Mouse (Mus musculus): ENCODE measurements around the gene Fra10ac1. TPM values are rescaled to one million over a fixed set of nuclear protein-coding genes. Genes with fewer than 3 reads are reported as not detected.

The Fra10ac1 gene
- total RNA-seq, 2 experiments from 2014 or later, result 2.1 to 6.1 TPM

Other genes starting within 250 kb of the Fra10ac1 start
- gene Myof, start 180.6 kb downstream of the Fra10ac1 start, total RNA-seq (2015; ENCODE audit: low replicate concordance), result 0.84 and 1.8 TPM in 2 replicates
- 2.0 and 4.5 TPM in 2 replicates for gene Myof, start 180.6 kb downstream of the Fra10ac1 start, total RNA-seq (2017; ENCODE audit: low replicate concordance)
- gene Cep55, start 169.1 kb downstream of the Fra10ac1 start, total RNA-seq (2015; ENCODE audit: low replicate concordance), result 1.7 and 9.7 TPM in 2 replicates
- 1.9 and 8.8 TPM in 2 replicates for gene Cep55, start 169.1 kb downstream of the Fra10ac1 start, total RNA-seq (2017; ENCODE audit: low replicate concordance)
- gene Ffar4, start 127.1 kb downstream of the Fra10ac1 start, total RNA-seq (2015; ENCODE audit: low replicate concordance), result not detected in 2 replicates
- gene Ffar4, start 127.1 kb downstream of the Fra10ac1 start, total RNA-seq (2017; ENCODE audit: low replicate concordance), result not detected in 2 replicates
- gene Rbp4, start 98.9 kb downstream of the Fra10ac1 start, total RNA-seq (2015; ENCODE audit: low replicate concordance), result not detected in 2 replicates
- not detected in 2 replicates for gene Rbp4, start 98.9 kb downstream of the Fra10ac1 start, total RNA-seq (2017; ENCODE audit: low replicate concordance)
- not detected in 2 replicates for gene Pde6c, start 91.4 kb downstream of the Fra10ac1 start, total RNA-seq (2015; ENCODE audit: low replicate concordance)
- gene Pde6c, start 91.4 kb downstream of the Fra10ac1 start, total RNA-seq (2017; ENCODE audit: low replicate concordance), result not detected in 2 replicates
- not detected in 2 replicates for gene Lgi1, start 40.4 kb upstream of the Fra10ac1 start, total RNA-seq (2015; ENCODE audit: low replicate concordance)
- gene Lgi1, start 40.4 kb upstream of the Fra10ac1 start, total RNA-seq (2017; ENCODE audit: low replicate concordance), result not detected in 2 replicates
- gene Slc35g1, start 171.8 kb upstream of the Fra10ac1 start, total RNA-seq (2015; ENCODE audit: low replicate concordance), result 6.1 and 12.6 TPM in 2 replicates
- 3.8 and 4.7 TPM in 2 replicates for gene Slc35g1, start 171.8 kb upstream of the Fra10ac1 start, total RNA-seq (2017; ENCODE audit: low replicate concordance)